Mouse (Mus musculus) spleen, adult 18-20 months (tissue): ENCODE measurements around the gene Ifitm7.
"Not testable (repeated sequence)": the region's sequence is repeated elsewhere in the genome, so short reads cannot be mapped to it uniquely, and the experiment has no call there.

ENCODE experiments used
- DNase-seq, 2 experiments: peaks; one replicate each; pipeline ENCODE4 v3.0.0; 2022; ENCODE audit warnings: mixed read lengths in 2 of 2

Ifitm7 gene

GRCm38 (mm10) chr16:13976358-13976896, 10.3 kb downstream of the Ifitm7 start:
- DNase-seq: not testable (repeated sequence)

GRCm38 (mm10) chr16:13972051-13972450, 14.6 kb downstream of the Ifitm7 start:
- no peak for DNase-seq

- DNase-seq: no peak
These were observed 17.6 kb downstream of the Ifitm7 start for GRCm38 (mm10) chr16:13969096-13969495.

- DNase-seq: no peak
These were observed 24.6 kb downstream of the Ifitm7 start for GRCm38 (mm10) chr16:13962053-13962452.

GRCm38 (mm10) chr16:13951245-13951644, 35.4 kb downstream of the Ifitm7 start:
- DNase-seq: no peak

GRCm38 (mm10) chr16:13946306-13946705, 40.4 kb downstream of the Ifitm7 start:
- no peak for DNase-seq

GRCm38 (mm10) chr16:13945153-13945552, 41.5 kb downstream of the Ifitm7 start:
- DNase-seq: no peak

GRCm38 (mm10) chr16:13944752-13945151, 41.9 kb downstream of the Ifitm7 start:
- DNase-seq: no peak

- no peak for DNase-seq
These were observed 42.5 kb downstream of the Ifitm7 start for GRCm38 (mm10) chr16:13944178-13944577.

- DNase-seq: no peak
These were observed 45.8 kb downstream of the Ifitm7 start for GRCm38 (mm10) chr16:13940847-13941395.

GRCm38 (mm10) chr16:13940139-13940846, 46.4 kb downstream of the Ifitm7 start:
- DNase-seq: no peak
